Comparison of ENCODE assay signal across 9 mouse cellular contexts in genomic region chr19:50678946-50679345, GRCm38 (mm10). TPM values are rescaled to one million over a fixed set of nuclear protein-coding genes. Genes with fewer than 3 reads are reported as not detected.
DNase-seq lines count a peak whose midpoint lies in the region; ATAC-seq and TF ChIP-seq lines count a peak whose summit lies in the region.
"Had no signal": no experiment of that assay in that cellular context is flagged by ENCODE, and none has a peak within 500 bp of the region (broad histone marks: within the 10 kb centered on the region; RNA-seq: fewer than 3 reads in every experiment).

No protein-coding gene starts in this region.

- TF ChIP-seq EP300 in lung, postnatal 0 days (IDR thresholded peaks at IDR 0.05) = no peak

- H3K36me3 ChIP-seq in lung, postnatal 0 days (ENCODE audit: insufficient read depth, low read length) = no peaks in the 10 kb centered on the region
- no peaks in the 10 kb centered on the region for H3K36me3 ChIP-seq in limb, embryonic 15.5 days
- H3K36me3 ChIP-seq in stomach, embryonic 15.5 days = no peaks in the 10 kb centered on the region

- no peak overlapping the region for H3K27ac ChIP-seq in lung, postnatal 0 days (ENCODE audit: low read length)
- H3K27ac ChIP-seq in limb, embryonic 15.5 days = no peak overlapping the region
- no peak overlapping the region for H3K27ac ChIP-seq in stomach, embryonic 15.5 days

- peak overlapping the region; percentile 76 for H3K4me2 ChIP-seq in lung, postnatal 0 days (replicated peaks; ENCODE audit: low read depth, low read length)
- H3K4me2 ChIP-seq in limb, embryonic 15.5 days = peak overlapping the region; percentile 95
- peak overlapping the region; percentile 89 for H3K4me2 ChIP-seq in stomach, embryonic 15.5 days

- H3K9ac ChIP-seq in lung, postnatal 0 days (replicated peaks; ENCODE audit: low read depth) = no peak overlapping the region
- no peak overlapping the region for H3K9ac ChIP-seq in limb, embryonic 15.5 days
- no peak overlapping the region; the same call in 1 of the 2 replicates for H3K9ac ChIP-seq in stomach, embryonic 15.5 days

- H3K4me1 ChIP-seq in lung, postnatal 0 days (ENCODE audit: insufficient read depth, low read depth, low read length) = no peaks in the 10 kb centered on the region
- H3K4me1 ChIP-seq in limb, embryonic 15.5 days = peaks cover 8% of the 10 kb centered on the region
- 0 out of 2 replicates have a peak, but pooled peaks cover 4% of the 10 kb centered on the region for H3K4me1 ChIP-seq in stomach, embryonic 15.5 days

- no peaks in the 10 kb centered on the region for H3K9me3 ChIP-seq in lung, postnatal 0 days (ENCODE audit: low read length)
- H3K9me3 ChIP-seq in limb, embryonic 15.5 days = no peaks in the 10 kb centered on the region
- no peaks in the 10 kb centered on the region for H3K9me3 ChIP-seq in stomach, embryonic 15.5 days

- DNase-seq in embryo, embryonic 10.5 days (ENCODE audit: low spot score) = peak; percentile 4
- DNase-seq in embryo, embryonic 10 days (ENCODE audit: low spot score) = no peak
- DNase-seq in lung, postnatal 0 days (ENCODE audit: low spot score) = peak; percentile 18
- no peak for DNase-seq in lung, adult 18-20 months
- no peak for DNase-seq in gastrocnemius, postnatal 25 days
- no peak for DNase-seq in left cerebral cortex, postnatal 10 days (ENCODE audit: extremely low spot score in 1 of 2, low spot score in 2 of 2)

- intact Hi-C loops in left cerebral cortex, postnatal 10 days (cut with DNase I) = no loop called here

- peak overlapping the region; percentile 41 for H3K4me3 ChIP-seq in lung, postnatal 0 days (ENCODE audit: low read depth, low read length)
- H3K4me3 ChIP-seq in limb, embryonic 15.5 days = peak overlapping the region; percentile 54
- peak overlapping the region; percentile 54 for H3K4me3 ChIP-seq in stomach, embryonic 15.5 days (replicated peaks)

- no peak for TF ChIP-seq CTCF in lung, postnatal 0 days (IDR thresholded peaks at IDR 0.05)

- 0% methylated on average over 2 of the region's 2 CpGs for WGBS in lung, postnatal 0 days
- WGBS in limb, embryonic 15.5 days = 0% methylated on average over 2 of the region's 2 CpGs
- 0% methylated on average over 2 of the region's 2 CpGs for WGBS in stomach, embryonic 15.5 days

- H3K27me3 ChIP-seq in lung, postnatal 0 days (replicated peaks; ENCODE audit: insufficient read depth, low read length) = peaks cover 24% of the 10 kb centered on the region
- H3K27me3 ChIP-seq in limb, embryonic 15.5 days = peaks cover 28% of the 10 kb centered on the region
- H3K27me3 ChIP-seq in stomach, embryonic 15.5 days (replicated peaks) = peaks cover 16% of the 10 kb centered on the region; the same call in 1 of the 2 replicates

- ATAC-seq in lung, postnatal 0 days = no peak
- no peak for ATAC-seq in limb, embryonic 15.5 days (ENCODE audit: insufficient number of reproducible peaks, low FRiP score, low TSS enrichment, low read depth)
- ATAC-seq in stomach, embryonic 15.5 days (ENCODE audit: insufficient read depth, low FRiP score, low read depth) = no peak
- ATAC-seq: activated CD4-positive, CD25-positive, alpha-beta regulatory T cell, adult 4 months had no signal

RNA-seq across cellular contexts. Expression of gene Sorcs1, which starts 0.5 kb away (rescaled TPM):
- polyA plus RNA-seq in lung, postnatal 0 days (2015; fragmentation: Nextera tagmentation; extraction: Ambion mirVana) = 0.73 and 0.92 TPM in 2 replicates
- 2.0 and 2.1 TPM in 2 replicates for polyA plus RNA-seq in limb, embryonic 15.5 days (2015; fragmentation: Nextera tagmentation; extraction: Ambion mirVana)
- 2.6 and 3.2 TPM in 2 replicates for polyA plus RNA-seq in stomach, embryonic 15.5 days (2015; fragmentation: Nextera tagmentation; extraction: Ambion mirVana)
- 1 to 10 TPM in 1 of 2 experiments, under 1 TPM in 1; 0.86 to 1.1 TPM for total RNA-seq in gastrocnemius, postnatal 25 days (2021)
- 10 to 100 TPM; 39.1 to 46.7 TPM for total RNA-seq in left cerebral cortex, postnatal 10 days (2021)
- polyA plus RNA-seq: activated CD4-positive, CD25-positive, alpha-beta regulatory T cell, adult 4 months had no signal

Comparison
In these comparisons a context has a peak if more than half of its experiments do, and no peak if none do; other contexts are left out.
1. DNase-seq: peak in embryo, embryonic 10.5 days (single experiment) and lung, postnatal 0 days (single experiment); none in embryo, embryonic 10 days (single experiment), lung, adult 18-20 months (0 of 2), gastrocnemius, postnatal 25 days (single experiment) and left cerebral cortex, postnatal 10 days (0 of 2).
2. Peak in every context shown above with its lines, with median percentiles within 50 percentile points of each other: H3K4me2 ChIP-seq and H3K4me3 ChIP-seq.